Mouse (Mus musculus): ENCODE results near the gene Ppp4r4. TPM values are rescaled to one million over a fixed set of nuclear protein-coding genes. Genes with fewer than 3 reads are reported as not detected.
"Not testable (repeated sequence)": the region's sequence is repeated elsewhere in the genome, so short reads cannot be mapped to it uniquely, and the experiment has no call there.

The Ppp4r4 gene
- 10 to 100 TPM; 26.7 to 28.5 TPM for total RNA-seq (2021)
- long read RNA-seq, experiment 1, transcript Ppp4r4-201 (25 exons, 3,964 nt) = major isoform, 16 of 22 reads
- long read RNA-seq, experiment 1, partial matches to known transcripts = 2 of 22 reads
- long read RNA-seq, experiment 1, other reads (novel, unspliced or antisense) = 4 of 22 reads
- long read RNA-seq, experiment 2, transcript Ppp4r4-201 (25 exons, 3,964 nt) = major isoform, 5 of 11 reads
- long read RNA-seq, experiment 2, partial matches to known transcripts = 2 of 11 reads
- long read RNA-seq, experiment 2, other reads (novel, unspliced or antisense) = 4 of 11 reads

- DNase-seq (ENCODE audit: low spot score in 2 of 2) = peak; percentile 92 to 96
Observed at GRCm38 (mm10) chr12:103532020-103532648, at the start of gene Ppp4r4. Ppp4r4 (plus strand) TSS chr12:103532283.

GRCm38 (mm10) chr12:103482781-103483180 is 49.3 kb upstream of the Ppp4r4 start:
- DNase-seq (ENCODE audit: low spot score in 2 of 2) = no peak

- DNase-seq (ENCODE audit: low spot score in 2 of 2) = not testable (repeated sequence)
Observed at GRCm38 (mm10) chr12:103484200-103484972, 47.7 kb upstream of the Ppp4r4 start.

GRCm38 (mm10) chr12:103486726-103487125 is 45.4 kb upstream of the Ppp4r4 start:
- no peak for DNase-seq (ENCODE audit: low spot score in 2 of 2)

GRCm38 (mm10) chr12:103487276-103487675 is 44.8 kb upstream of the Ppp4r4 start:
- DNase-seq (ENCODE audit: low spot score in 2 of 2) = no peak

GRCm38 (mm10) chr12:103487750-103488149 is 44.3 kb upstream of the Ppp4r4 start:
- no peak for DNase-seq (ENCODE audit: low spot score in 2 of 2)

GRCm38 (mm10) chr12:103491091-103491730 is 40.9 kb upstream of the Ppp4r4 start:
- no peak for DNase-seq (ENCODE audit: low spot score in 2 of 2)

GRCm38 (mm10) chr12:103492767-103493166 is 39.3 kb upstream of the Ppp4r4 start:
- DNase-seq (ENCODE audit: low spot score in 2 of 2) = peak; percentile 56 to 81

- DNase-seq (ENCODE audit: low spot score in 2 of 2) = peak; percentile 31 to 58
Observed at GRCm38 (mm10) chr12:103494486-103494885, 37.6 kb upstream of the Ppp4r4 start.

- no peak for DNase-seq (ENCODE audit: low spot score in 2 of 2)
Observed at GRCm38 (mm10) chr12:103498768-103499167, 33.3 kb upstream of the Ppp4r4 start.

- peak in 1 of 2 experiments; percentile 27 for DNase-seq (ENCODE audit: low spot score in 2 of 2)
Observed at GRCm38 (mm10) chr12:103499261-103499660, 32.8 kb upstream of the Ppp4r4 start.

GRCm38 (mm10) chr12:103503300-103503699 is 28.8 kb upstream of the Ppp4r4 start:
- DNase-seq (ENCODE audit: low spot score in 2 of 2) = no peak

- DNase-seq (ENCODE audit: low spot score in 2 of 2) = no peak
Observed at GRCm38 (mm10) chr12:103504402-103504801, 27.7 kb upstream of the Ppp4r4 start.

GRCm38 (mm10) chr12:103508346-103508745 is 23.7 kb upstream of the Ppp4r4 start:
- no peak for DNase-seq (ENCODE audit: low spot score in 2 of 2)

GRCm38 (mm10) chr12:103509893-103510292 is 22.2 kb upstream of the Ppp4r4 start:
- peak; percentile 66 to 70 for DNase-seq (ENCODE audit: low spot score in 2 of 2)

GRCm38 (mm10) chr12:103511586-103511985 is 20.5 kb upstream of the Ppp4r4 start:
- DNase-seq (ENCODE audit: low spot score in 2 of 2) = peak in 1 of 2 experiments; percentile 45

GRCm38 (mm10) chr12:103513039-103513438 is 19.0 kb upstream of the Ppp4r4 start:
- DNase-seq (ENCODE audit: low spot score in 2 of 2) = no peak

- peak; percentile 62 to 74 for DNase-seq (ENCODE audit: low spot score in 2 of 2)
Observed at GRCm38 (mm10) chr12:103513451-103513871, 18.6 kb upstream of the Ppp4r4 start.

- DNase-seq (ENCODE audit: low spot score in 2 of 2) = peak; percentile 46 to 71
Observed at GRCm38 (mm10) chr12:103514354-103514753, 17.7 kb upstream of the Ppp4r4 start.

- DNase-seq (ENCODE audit: low spot score in 2 of 2) = no peak
Observed at GRCm38 (mm10) chr12:103515638-103516037, 16.4 kb upstream of the Ppp4r4 start.

GRCm38 (mm10) chr12:103518640-103519039 is 13.4 kb upstream of the Ppp4r4 start:
- DNase-seq (ENCODE audit: low spot score in 2 of 2) = peak; percentile 15 to 21
